Mouse (Mus musculus): ENCODE results near the gene Ang2. TPM values are rescaled to one million over a fixed set of nuclear protein-coding genes. Genes with fewer than 3 reads are reported as not detected.

Ang2 gene
- total RNA-seq, 1 experiment from 2014 or later, result not detected

GRCm38 (mm10) chr14:51150206-51150831 lies 48.6 kb downstream of the Ang2 start:
- no peak for DNase-seq

- DNase-seq, result no peak
Observed at GRCm38 (mm10) chr14:51149164-51149563, 49.8 kb downstream of the Ang2 start.

- no peak for DNase-seq
Observed at GRCm38 (mm10) chr14:51148006-51148405, 50.9 kb downstream of the Ang2 start.

GRCm38 (mm10) chr14:51146685-51147084 lies 52.3 kb downstream of the Ang2 start, which contains the start of gene Rnase1:
Rnase1 (minus strand) TSS chr14:51146785.
- DNase-seq, result no peak

- DNase-seq, result no peak
Observed at GRCm38 (mm10) chr14:51145521-51145920, 53.4 kb downstream of the Ang2 start.

Other genes starting within 250 kb of the Ang2 start
- 3.6 and 4.1 TPM in 2 replicates for gene Pnp2, start 243.2 kb downstream of the Ang2 start, total RNA-seq (2021)
- gene Rnase10, start 191.4 kb downstream of the Ang2 start, total RNA-seq (2021), result 0.55 TPM in 1 of 2 replicates, not detected in the other
- not detected in 2 replicates for gene Rnase9, start 157.3 kb downstream of the Ang2 start, total RNA-seq (2021)
- not detected in 2 replicates for gene Rnase11, start 149.0 kb downstream of the Ang2 start, total RNA-seq (2021)
- not detected in 2 replicates for gene Rnase12, start 141.5 kb downstream of the Ang2 start, total RNA-seq (2021)
- gene Olfr750, start 124.7 kb downstream of the Ang2 start, total RNA-seq (2021), result not detected in 2 replicates
- 28.7 TPM in 2 replicates for gene Rnase4, start 108.1 kb downstream of the Ang2 start, total RNA-seq (2021)
- gene Ang, start 108.0 kb downstream of the Ang2 start, total RNA-seq (2021), result 3.3 and 4.4 TPM in 2 replicates
- not detected in 2 replicates for gene Eddm3b, start 84.7 kb downstream of the Ang2 start, total RNA-seq (2021)
- 0.94 TPM in 1 of 2 replicates, not detected in the other for gene Rnase6, start 75.2 kb downstream of the Ang2 start, total RNA-seq (2021)
- gene Rnase1, start 52.4 kb downstream of the Ang2 start, total RNA-seq (2021), result not detected in 2 replicates
- not detected in 2 replicates for gene Rnase2b, start 36.9 kb downstream of the Ang2 start, total RNA-seq (2021)
- not detected in 2 replicates for gene Ear14, start 4.2 kb upstream of the Ang2 start, total RNA-seq (2021)
- 0.97 TPM in 1 of 2 replicates, not detected in the other for gene Rnase2a, start 57.0 kb upstream of the Ang2 start, total RNA-seq (2021)
- gene Gm7247, start 162.6 kb upstream of the Ang2 start, total RNA-seq (2021), result not detected in 2 replicates
- not detected in 2 replicates for gene Vmn2r88, start 211.7 kb upstream of the Ang2 start, total RNA-seq (2021)

Measured in adrenal gland, postnatal 25 days (tissue).